Mouse (Mus musculus): ENCODE measurements around the gene Gm47841.

DNA sequence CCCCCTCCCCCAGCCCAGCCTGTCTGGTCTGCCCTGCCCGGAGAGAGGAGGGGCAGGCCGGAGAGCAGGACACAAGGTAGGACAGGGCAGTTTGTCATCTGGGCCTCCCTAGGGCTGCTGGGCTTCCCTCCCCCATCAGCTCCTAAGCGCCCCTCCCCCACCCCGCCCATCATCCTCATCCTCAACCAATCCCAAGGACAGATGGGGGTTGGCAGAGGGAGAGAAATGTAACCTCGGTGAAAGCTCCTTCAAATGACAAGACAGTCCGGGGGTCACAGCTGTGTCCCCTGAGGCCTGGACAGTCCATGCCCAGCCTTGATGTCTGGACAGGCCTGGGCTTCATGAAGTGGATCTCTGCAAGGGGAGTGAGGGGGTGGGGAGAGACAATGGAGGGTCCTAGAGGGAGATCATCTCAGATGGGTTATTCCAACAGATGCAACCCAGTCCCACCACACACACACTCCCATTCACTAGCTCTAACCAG lies 19.2 kb upstream of the Gm47841 start:
- TF ChIP-seq CTCF (IDR thresholded peaks at IDR 0.05; ENCODE audit: low read depth) = no peak
- no peak for TF ChIP-seq EP300 (optimal IDR thresholded peaks at IDR 0.05)

Measured in stomach, postnatal 0 days (tissue).